Mouse (Mus musculus): Measurements from ENCODE around the gene Cdc37.

Gene Cdc37

DNA sequence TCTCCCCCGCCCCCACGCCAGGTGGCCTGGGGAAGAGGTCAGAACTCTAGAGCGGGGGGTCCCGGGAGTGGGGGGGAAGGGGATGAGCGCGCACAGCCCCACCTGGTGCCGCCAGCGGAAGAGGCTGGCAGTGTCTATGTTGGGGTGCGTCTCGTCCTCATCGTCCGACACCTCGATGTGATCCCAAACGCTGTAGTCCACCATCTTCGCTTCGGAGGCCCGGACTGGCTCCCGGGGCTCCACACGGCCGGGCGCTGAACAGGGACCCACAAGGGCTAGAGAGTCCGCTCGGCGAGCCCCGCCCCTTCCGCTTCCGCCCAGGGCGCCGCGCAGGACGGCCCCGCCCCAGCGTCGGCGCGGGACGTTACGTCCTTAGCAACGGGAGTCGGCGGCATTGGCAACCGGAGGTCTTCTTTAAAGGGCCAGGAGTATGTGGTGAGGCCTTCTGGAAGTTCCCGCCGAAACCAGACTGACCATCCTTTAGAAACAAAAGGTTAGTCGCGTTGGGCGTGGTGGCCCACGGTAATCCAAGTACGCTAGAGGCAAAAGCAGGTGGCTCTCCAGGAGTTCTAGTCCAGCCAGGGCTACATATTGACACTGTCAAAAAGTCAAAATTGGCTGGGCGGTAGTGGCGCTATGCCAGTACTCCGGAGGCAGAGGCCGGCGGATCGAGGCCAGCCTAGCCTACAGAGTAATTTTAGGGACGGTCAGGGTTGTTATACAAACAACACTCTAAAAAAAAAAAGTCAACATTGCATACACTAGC lies at the start of gene Cdc37:
Gene Cdc37, minus strand, starts transcription at position 329 of the 766 bp plus-strand sequence.
- peak; percentile 92 for DNase-seq (ENCODE audit: low read depth, low spot score)

DNA sequence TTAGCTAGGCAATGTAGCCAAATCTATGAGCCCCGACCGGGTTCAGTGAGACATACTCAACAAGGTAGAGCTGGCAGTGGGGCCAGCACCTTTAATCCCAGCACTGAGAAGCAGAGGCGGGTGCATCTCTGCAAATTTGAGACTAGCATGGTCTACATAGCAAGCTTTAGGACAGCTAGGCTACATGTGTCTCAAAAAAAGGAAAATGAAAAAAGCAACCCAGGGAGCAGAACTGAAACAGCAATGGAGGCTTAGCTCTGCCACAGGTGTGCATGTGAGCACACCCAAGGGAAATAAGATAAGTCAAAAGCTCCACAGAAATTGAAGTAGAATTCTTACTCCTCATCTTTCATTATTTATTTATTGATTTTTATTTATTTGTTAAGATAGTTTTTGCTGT lies 49.2 kb upstream of the Cdc37 start:
- no peak for DNase-seq (ENCODE audit: low read depth, low spot score)

DNA sequence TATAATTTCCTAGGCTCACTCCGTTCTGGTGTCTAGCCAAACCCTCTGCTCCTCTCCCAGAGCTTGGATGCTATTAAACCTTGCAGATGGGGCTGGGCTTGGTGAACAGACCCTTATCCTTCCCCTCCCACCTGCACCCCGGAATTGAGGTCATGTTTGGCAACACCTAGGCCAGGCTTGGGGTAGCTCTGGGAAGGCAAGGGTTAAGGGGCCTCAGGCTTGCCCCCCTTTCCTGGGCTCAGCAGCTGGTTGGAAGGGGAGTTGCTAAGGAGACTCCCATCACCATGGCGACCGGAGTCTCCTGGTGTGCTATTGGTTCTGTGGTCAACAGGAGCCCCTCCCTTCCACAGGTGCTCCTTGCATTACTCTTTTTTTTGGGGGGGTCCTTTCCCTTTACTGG lies 48.2 kb upstream of the Cdc37 start:
- no peak for DNase-seq (ENCODE audit: low read depth, low spot score)

DNA sequence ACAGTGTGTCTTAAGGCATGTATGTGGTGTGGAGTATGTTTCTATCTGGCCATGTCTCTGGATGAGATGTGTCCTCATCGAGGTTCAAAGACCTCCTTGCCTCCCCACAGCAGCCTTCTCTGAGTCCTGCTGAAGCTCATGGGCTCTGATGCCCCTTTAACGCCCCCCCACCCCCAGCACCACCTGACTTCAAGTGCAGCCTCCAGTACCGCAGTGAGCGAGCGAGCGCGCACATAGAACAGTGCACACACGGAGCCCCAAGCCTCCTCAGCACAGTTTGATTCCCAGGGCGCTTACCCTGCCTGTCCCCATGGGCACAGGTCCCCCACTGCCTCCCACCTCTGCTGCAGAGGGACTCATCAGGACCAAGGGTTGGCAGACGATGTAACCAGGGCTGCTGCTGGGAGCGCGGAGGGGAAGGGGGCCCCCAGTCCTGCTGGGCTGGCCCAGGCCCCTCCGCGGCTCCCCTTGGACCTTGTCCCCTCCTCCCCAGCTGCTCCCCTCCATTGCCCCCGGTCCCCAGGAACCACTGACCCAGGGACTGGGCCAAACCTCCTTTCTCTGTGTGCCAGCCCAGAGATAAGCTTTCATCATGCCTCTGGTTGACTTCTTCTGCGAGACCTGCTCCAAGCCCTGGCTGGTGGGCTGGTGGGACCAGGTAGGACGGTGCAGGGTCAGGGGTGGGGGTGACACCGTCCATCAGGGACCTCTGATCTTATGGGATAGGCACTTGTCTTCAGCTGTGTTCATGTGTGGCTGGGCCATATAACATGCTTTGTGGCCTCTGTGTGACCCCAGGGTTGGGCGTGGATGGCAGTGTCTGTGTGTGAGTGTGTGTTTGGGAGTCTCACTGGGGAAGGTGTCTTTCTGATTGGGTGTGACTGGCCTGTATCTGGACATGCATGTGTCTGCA lies 47.0 kb upstream of the Cdc37 start:
- no peak for DNase-seq (ENCODE audit: low read depth, low spot score)

DNA sequence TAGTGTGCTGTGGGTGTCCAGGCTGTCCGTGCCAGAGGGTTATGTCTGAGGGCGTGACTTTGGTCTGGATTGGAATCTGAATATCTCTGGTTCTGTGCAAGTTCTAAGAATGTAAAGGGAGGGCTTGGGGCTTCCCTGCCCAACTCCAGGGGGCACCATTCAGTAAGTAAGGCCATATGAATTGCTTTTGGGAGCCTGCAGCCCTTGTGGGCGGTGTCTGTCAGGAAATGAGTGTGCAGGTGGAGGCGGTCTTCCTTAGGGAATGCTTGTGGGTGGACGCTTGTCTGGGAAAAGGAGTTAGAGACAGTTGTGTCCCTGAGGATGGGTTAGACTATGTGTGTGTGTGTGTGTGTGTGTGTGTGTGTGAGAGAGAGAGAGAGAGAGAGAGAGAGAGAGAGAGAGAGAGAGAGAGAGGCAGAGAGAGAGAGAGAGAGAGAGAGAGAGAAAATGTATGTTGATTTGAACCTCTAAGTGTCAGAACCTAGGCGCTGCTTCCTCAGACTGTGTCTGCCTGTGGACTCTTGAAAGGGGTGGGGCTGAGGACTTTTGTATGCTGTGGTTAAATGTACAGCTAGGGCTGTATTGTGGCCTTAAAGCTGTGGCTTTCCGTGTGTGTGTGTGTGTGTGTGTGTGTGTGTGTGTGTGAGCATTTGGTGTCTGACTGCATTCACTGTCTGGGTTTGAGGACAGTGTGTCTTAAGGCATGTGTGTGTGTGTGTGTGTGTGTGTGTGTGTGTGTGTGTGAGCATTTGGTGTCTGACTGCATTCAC lies 46.1 kb upstream of the Cdc37 start:
- DNase-seq (ENCODE audit: low read depth, low spot score): peak; percentile 71

DNA sequence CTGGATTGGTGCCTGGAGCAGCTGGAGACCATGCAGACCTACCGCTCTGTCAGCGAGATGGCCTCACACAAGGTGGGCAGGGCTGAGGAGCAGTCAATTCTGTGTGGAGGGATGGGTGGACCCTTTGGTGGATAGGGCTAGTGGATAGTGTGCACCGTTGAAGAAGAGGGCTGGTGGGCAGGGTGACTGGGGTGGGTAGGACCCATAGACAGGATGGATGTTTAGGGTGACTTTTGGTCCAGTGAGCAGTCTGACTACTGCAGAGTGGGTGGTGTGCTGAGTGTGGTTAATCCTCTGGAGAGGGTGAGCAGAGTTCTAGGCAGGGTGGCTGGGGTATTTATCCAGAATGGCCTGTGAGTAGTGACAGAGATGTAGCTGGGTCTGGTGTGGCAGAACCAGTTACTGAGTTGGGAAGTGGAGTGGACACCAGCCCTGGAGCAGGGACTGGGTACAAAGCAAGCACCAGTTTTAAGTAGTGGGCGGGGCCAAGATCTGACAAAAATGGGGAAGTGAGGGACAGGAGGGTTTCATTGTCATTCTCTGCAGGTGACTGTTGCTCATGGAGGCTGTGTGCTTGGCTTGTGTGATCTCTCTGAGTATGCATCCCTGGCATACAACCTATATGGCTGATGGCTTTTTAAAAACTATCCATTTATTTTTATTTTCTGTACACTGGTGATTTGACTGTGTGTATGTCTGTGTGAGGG lies 45.2 kb upstream of the Cdc37 start:
- DNase-seq (ENCODE audit: low read depth, low spot score): no peak

DNA sequence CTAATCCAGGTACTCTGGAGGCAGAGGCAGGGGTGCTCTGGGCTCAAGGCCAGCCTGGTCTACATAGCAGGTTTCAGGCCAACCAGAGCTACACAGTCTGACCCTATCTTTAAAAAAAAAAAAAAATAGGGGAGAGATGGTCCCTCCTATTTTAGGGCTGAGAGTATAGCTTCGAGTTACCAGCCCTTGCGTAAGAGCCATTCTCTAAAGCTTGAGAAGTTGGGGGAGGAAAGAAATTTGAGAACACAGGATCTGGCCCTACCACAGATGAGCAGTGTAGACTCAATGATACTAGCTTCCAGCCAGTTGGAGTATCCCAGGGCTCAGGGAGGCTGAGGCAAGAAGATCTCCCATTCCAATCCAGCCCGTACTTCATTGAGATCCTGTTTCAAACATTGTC lies 44.0 kb upstream of the Cdc37 start:
- DNase-seq (ENCODE audit: low read depth, low spot score): no peak

DNA sequence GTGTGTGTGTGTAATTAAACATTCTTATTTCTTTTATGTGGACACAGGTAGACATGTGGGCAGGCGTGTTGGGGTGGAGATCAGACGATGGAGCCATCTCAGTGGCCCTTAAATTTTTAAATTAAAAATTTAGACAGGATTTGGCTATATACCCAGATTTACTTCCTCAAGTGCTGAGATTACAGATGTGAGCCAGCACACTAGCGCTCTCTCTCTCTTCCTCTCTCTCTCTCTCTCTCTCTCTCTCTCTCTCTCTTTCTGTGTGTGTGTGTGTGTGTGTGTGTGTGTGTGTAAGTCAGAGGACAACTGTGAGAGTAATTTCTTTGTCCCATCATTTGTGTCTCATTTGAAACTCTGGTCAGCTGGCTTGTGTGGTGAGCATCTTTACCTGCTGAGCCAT lies 40.9 kb upstream of the Cdc37 start:
- DNase-seq (ENCODE audit: low read depth, low spot score): no peak

DNA sequence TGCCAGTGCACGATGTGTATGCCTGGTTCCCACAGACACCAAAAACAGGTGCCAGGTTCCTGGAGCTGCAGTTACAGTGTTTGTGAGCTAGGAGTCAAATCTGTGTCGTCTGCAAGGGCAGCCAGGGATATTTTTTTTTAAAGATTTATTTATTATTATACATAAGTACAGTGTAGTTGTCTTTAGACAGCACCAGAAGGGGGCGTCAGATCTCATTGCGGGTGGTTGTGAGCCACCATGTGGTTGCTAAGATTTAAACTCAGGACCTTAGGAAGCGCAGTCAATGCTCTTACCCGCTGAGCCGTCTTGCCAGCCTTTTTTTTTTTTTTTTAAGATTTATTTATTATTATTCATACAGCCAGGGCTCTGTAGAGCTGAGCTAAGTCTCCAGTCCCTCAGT lies 40.1 kb upstream of the Cdc37 start:
- peak; percentile 60 for DNase-seq (ENCODE audit: low read depth, low spot score)

DNA sequence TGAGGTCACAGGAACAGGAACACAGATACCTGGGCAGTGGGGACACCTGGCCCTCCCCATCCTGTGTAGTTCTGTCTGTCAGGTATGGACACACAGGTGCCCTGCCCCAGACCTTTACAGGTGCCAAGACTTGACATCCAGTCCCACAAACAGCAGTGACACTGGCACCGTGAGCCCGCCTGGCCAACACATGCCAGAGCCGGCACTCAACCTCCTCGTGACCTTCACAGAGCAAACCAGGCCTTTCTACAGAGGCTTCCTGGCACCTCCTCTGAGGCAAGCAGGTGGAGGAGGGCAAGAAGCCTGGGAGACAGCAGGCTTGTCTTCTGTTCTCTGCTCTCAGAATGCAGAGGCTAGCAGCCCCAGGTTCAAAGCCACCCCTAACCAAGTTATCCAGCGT lies 35.7 kb upstream of the Cdc37 start:
- no peak for DNase-seq (ENCODE audit: low read depth, low spot score)

DNA sequence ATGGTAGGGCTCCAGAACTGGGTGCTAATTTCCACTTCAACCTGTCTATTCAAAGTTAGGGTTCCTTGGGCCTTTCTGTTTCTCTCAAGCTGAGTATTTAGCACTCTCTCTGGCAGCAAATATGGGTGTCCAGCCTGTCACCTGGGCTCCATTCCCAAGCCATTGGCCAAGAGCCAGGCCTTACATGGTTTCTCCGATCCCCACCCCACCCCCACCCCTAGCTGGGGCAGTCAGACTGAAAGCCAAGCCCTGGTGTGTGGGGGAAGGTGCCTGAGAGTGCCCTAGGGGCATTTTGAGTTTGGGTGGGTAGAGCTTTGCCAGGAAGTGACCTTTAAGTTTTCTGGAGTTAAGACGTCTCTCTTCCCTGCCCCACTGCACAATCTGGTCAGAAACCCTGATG lies 35.0 kb upstream of the Cdc37 start:
- DNase-seq (ENCODE audit: low read depth, low spot score): no peak

DNA sequence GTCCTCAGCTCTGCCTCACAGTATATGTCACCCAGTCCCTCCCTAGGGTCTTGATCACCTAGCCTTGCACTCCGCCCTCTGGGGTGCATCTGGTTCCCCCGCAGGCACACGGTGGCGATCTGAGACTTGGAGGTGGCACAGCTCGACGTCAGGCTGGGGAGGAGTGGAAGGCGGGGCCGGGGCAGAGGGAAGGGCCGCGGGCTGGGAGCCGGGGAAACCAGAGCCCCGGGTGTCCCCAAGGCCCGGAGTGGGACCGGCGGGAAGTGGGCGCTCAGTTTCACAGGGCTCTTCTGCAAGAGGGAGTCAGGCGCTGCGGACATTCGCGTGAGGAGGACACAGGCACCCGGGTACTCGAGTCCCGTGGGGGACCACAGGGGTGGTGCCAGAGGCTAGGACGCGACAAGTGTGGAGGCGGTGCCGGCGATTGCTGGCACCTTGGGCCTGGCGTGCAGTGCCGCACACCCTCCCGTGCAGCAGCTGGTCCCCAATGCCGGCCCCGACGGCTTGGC lies 34.2 kb upstream of the Cdc37 start:
- DNase-seq (ENCODE audit: low read depth, low spot score): peak; percentile 76

DNA sequence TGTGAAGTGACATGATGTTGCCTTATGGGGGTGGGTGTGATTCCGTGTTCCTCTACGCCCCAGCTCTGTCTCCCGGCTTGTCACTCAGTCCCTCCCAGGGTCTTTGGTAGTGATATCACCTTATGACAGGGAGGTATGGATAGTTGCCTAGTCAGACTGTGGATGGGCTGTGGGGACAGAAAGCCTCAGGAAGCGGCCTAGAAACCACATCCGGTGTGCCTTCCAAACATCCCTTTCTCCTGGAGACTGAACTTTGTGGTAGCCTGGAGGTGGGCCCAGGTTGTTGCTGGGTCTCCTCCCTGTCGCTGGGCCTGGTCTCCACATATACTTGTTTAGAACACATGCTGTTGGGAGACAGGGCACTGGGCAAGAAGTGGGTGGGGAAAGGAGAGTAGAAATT lies 33.6 kb upstream of the Cdc37 start:
- DNase-seq (ENCODE audit: low read depth, low spot score): peak; percentile 60

DNA sequence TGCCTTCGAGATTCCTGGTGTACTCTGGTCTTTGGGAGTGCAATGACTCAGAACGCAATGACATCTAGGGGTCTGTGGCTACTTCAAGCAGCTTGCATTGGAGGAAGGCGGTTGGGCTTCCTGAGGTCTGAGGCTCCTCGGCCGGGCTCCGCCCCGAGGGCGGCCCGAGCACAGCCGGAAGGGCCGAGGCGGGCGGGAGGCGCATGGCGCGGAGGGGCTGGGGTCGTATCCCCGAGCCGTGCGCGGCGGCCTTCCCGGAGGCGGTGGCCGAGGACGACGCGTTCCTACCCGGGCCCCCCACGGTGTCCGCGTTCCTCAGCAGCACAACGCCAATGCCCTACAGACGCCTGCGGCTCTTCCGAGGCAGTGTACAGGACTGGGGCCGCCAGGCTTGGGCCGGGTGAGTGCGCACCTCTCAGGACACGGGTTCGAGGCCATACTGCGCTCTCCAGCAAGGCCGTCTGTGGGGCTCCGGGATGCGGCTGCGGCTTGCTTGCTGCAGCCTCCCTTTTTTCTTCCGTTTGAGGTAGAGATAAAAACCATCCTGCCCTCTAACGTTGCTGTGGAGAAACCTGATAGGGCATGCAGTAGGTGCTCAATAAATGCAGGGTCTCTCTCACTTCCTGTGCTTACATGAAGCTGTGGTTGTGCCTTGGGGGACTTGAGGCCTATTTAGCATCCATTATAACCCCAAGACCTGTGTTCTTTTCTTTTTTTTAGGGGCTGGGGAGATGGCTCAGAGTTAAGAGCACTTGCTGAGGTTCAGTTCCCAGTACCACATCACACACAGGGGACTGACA lies 31.8 kb upstream of the Cdc37 start:
- peak; percentile 59 for DNase-seq (ENCODE audit: low read depth, low spot score)

DNA sequence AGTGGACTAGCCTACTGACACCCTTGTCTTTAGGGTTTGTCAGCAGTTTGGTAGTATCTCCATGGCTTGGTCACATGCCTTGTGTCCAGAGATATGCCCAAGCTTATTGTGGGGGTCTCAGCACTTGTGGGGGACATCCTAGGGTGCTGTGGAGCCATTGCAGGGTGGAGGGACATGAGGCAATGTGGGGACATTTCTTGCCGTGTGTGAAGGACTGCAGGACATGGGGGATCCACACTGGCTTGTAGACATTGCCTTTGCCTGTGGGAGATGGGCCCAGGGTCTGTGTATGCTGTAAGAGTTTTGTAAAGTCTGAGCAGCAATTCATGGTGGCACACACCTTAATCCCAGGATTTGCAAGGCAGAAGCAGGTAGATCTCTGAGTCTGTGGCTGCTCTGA lies 31.1 kb upstream of the Cdc37 start:
- no peak for DNase-seq (ENCODE audit: low read depth, low spot score)

DNA sequence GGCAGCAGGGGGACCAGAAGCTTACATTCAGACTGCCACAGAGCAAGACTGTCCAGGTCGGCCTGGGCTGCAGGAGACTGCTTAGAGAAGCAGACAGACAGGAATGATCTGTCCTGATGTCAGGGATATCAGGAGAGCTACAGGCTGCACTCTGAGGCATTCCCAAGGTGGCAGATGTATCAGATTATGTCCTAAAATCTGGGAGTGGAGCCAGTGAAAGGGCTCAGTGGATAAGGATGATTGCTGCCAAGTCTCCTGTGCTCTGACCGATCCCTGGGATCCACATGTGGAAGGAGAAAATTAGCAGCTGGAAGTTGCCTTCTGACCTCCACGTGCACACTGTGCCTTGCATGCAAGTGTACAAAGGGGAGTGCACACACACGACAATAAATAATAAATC lies 30.6 kb upstream of the Cdc37 start:
- DNase-seq (ENCODE audit: low read depth, low spot score): no peak

DNA sequence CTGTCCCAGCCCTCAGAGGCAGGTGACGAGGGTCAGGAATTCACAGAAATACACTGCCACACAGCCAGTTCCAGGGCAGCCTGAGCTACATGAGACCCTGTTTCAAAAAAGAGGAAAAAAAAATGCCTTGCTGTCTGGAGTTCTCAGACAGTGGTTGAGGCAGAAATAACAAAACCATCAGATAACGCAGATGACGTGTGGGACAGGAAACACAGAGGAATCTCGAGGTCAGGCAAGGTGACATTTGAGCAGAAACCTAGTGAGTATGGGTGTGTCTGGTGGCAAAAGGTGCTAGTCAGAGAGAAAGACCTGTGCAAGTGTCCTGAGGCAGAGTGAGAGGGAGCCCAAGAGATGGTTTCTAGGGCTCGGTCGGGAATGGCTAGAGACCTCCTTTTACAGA lies 22.6 kb upstream of the Cdc37 start:
- DNase-seq (ENCODE audit: low read depth, low spot score): peak; percentile 84

DNA sequence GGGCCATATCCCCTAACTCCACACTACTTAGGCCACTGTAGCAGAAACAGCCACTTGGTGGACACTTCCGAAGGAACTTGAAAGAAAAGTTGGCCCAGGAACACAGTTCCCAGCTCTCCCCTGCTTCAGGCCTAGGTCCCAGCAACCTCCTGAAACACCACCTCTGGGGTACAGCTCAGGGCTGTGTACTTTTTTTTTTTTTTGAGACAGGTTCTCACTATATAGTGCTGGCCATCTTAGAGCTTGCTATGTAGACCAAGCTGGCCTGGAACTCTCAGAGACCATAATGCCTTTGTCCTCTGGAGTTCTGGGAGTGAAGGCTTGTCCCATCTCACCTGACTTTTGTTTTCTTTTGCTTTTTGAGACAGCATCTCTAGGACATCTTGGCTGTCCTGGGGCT lies 19.4 kb upstream of the Cdc37 start:
- no peak for DNase-seq (ENCODE audit: low read depth, low spot score)

DNA sequence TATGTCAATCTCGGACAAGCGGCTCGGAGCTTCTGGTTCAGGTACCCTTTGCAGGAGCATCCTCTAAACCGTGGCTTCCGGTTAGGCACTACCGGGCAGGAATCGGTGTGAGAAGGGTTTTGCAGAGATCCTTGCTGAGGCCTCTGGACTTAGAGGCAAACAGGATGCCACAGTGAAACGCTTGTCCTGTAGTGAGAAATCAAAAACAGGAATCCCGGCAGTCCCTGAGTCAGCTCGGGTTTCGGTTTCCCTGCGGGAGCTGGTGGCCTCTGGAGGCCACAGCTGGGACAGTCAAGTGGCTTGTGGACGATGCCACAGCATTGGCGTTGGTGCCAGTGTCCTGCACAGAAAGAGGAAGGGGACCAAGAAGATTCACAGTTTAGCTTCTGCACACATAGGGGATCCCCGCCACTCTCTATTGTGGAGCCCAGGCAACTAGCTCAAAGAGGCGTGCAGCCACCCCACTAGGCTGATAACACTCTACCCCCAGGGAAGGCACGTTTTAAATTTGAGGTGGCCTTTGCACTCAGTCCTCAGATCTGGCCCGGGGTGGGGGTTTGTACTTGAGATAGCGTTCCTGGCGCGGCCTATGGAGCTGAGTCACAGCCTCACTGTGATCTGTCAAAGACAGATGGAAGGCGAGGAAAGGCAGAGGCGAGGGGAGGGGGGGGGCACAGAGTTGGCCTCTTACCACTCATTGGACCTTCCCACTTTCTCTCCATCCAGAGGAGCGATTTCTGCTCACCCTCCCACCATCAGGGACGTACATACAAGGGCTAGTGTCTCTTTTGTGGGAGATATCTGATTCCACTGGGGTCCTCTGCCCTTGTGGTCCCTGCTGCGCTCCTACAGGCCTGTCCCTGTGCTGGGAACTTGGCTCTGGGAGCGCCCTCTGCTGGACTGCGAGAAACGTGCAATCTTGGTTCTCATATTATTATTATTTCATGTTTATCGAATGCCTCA lies 18.7 kb upstream of the Cdc37 start:
- peak; percentile 81 for DNase-seq (ENCODE audit: low read depth, low spot score)
